Mouse (Mus musculus): ENCODE measurements around the gene Lin37. TPM values are rescaled to one million over a fixed set of nuclear protein-coding genes. Genes with fewer than 3 reads are reported as not detected.
A peak's percentile ranks its signal among the peaks of the same experiment; 100 is the strongest.

Lin37 gene
- total RNA-seq, 2 experiments from 2014 or later, result 24.3 to 26.4 TPM

- intact Hi-C loops (cut with DNase I), result no loop called here
- DNase-seq (ENCODE audit: extremely low spot score in 1 of 2, low spot score in 2 of 2), result peak; percentile 94 to 98
These were observed 29.2 kb upstream of the Lin37 start, which contains the start of gene Kmt2b for GRCm38 (mm10) chr7:30588676-30589434. Kmt2b (minus strand) TSS chr7:30588726.

- peak; percentile 37 to 71 for DNase-seq (ENCODE audit: extremely low spot score in 1 of 2, low spot score in 2 of 2)
- intact Hi-C loops (cut with DNase I), result no loop called here
These were observed 28.4 kb upstream of the Lin37 start for GRCm38 (mm10) chr7:30587842-30588667.

GRCm38 (mm10) chr7:30586455-30587020 lies 26.9 kb upstream of the Lin37 start:
- DNase-seq (ENCODE audit: extremely low spot score in 1 of 2, low spot score in 2 of 2), result peak in 1 of 2 experiments; percentile 57
- intact Hi-C loops (cut with DNase I), result no loop called here

GRCm38 (mm10) chr7:30585170-30585569 lies 25.5 kb upstream of the Lin37 start:
- intact Hi-C loops (cut with DNase I), result no loop called here
- no peak for DNase-seq (ENCODE audit: extremely low spot score in 1 of 2, low spot score in 2 of 2)

- intact Hi-C loops (cut with DNase I), result no loop called here
- no peak for DNase-seq (ENCODE audit: extremely low spot score in 1 of 2, low spot score in 2 of 2)
These were observed 24.7 kb upstream of the Lin37 start for GRCm38 (mm10) chr7:30584339-30584738.

- intact Hi-C loops (cut with DNase I), result no loop called here
- DNase-seq (ENCODE audit: extremely low spot score in 1 of 2, low spot score in 2 of 2), result no peak
These were observed 21.9 kb upstream of the Lin37 start for GRCm38 (mm10) chr7:30581547-30581946.

- intact Hi-C loops (cut with DNase I), result no loop called here
- DNase-seq (ENCODE audit: extremely low spot score in 1 of 2, low spot score in 2 of 2), result no peak
These were observed 20.3 kb upstream of the Lin37 start for GRCm38 (mm10) chr7:30579950-30580349.

GRCm38 (mm10) chr7:30572969-30573368 lies 13.3 kb upstream of the Lin37 start:
- intact Hi-C loops (cut with DNase I), result no loop called here
- DNase-seq (ENCODE audit: extremely low spot score in 1 of 2, low spot score in 2 of 2), result no peak

- no peak for DNase-seq (ENCODE audit: extremely low spot score in 1 of 2, low spot score in 2 of 2)
- intact Hi-C loops (cut with DNase I), result no loop called here
These were observed 12.8 kb upstream of the Lin37 start for GRCm38 (mm10) chr7:30572389-30572788.

GRCm38 (mm10) chr7:30567555-30567954 lies 7.9 kb upstream of the Lin37 start:
- DNase-seq (ENCODE audit: extremely low spot score in 1 of 2, low spot score in 2 of 2), result no peak
- intact Hi-C loops (cut with DNase I), result no loop called here

GRCm38 (mm10) chr7:30566033-30566432 lies 6.4 kb upstream of the Lin37 start:
- intact Hi-C loops (cut with DNase I), result no loop called here
- no peak for DNase-seq (ENCODE audit: extremely low spot score in 1 of 2, low spot score in 2 of 2)

GRCm38 (mm10) chr7:30564970-30565571 lies 5.4 kb upstream of the Lin37 start, which contains the start of gene Igflr1:
Igflr1 (plus strand) TSS chr7:30565427.
- intact Hi-C loops (cut with DNase I), result no loop called here
- DNase-seq (ENCODE audit: extremely low spot score in 1 of 2, low spot score in 2 of 2), result no peak

- intact Hi-C loops (cut with DNase I), result no loop called here
- no peak for DNase-seq (ENCODE audit: extremely low spot score in 1 of 2, low spot score in 2 of 2)
These were observed 4.3 kb upstream of the Lin37 start for GRCm38 (mm10) chr7:30563906-30564280.

- intact Hi-C loops (cut with DNase I), result no loop called here
- DNase-seq (ENCODE audit: extremely low spot score in 1 of 2, low spot score in 2 of 2), result peak; percentile 96 to 98
These were observed 3.7 kb upstream of the Lin37 start, which contains the start of the genes U2af1l4, Gm49396 and Psenen for GRCm38 (mm10) chr7:30563117-30563905. U2af1l4 (plus strand) TSS chr7:30563301. Gm49396 (plus strand) TSS chr7:30563344. Psenen (minus strand) TSS chr7:30563627.

GRCm38 (mm10) chr7:30562526-30563116 lies 3.0 kb upstream of the Lin37 start:
- DNase-seq (ENCODE audit: extremely low spot score in 1 of 2, low spot score in 2 of 2), result peak in 1 of 2 experiments; percentile 37
- intact Hi-C loops (cut with DNase I), result no loop called here

GRCm38 (mm10) chr7:30560296-30560695 lies 658 bp upstream of the Lin37 start:
- no peak for DNase-seq (ENCODE audit: extremely low spot score in 1 of 2, low spot score in 2 of 2)
- intact Hi-C loops (cut with DNase I), result no loop called here

- no peak for DNase-seq (ENCODE audit: extremely low spot score in 1 of 2, low spot score in 2 of 2)
- intact Hi-C loops (cut with DNase I), result no loop called here
These were observed 789 bp downstream of the Lin37 start for GRCm38 (mm10) chr7:30558656-30559442.

Measured in left cerebral cortex, postnatal 10 days (tissue).